Mouse (Mus musculus): ENCODE measurements around the gene Ndufb2.

The Ndufb2 gene

DNA sequence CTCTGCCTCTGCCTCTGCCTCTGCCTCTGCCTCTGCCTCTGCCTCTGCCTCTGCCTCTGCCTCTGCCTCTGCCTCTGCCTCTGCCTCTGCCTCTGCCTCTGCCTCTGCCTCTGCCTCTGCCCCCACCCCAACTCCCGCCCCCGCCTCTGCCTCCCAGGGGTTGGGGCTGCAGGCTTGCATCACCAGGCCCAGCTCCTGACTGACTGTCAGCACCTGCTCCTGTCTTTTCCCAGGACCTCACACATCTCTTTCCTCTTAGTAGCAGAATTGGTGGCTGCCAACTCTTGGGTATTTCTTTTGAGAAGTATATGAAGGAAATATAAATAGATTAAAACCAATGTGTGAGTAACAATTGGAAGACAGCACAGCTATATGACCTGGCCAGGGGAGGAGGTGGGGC is 11.8 kb upstream of the Ndufb2 start:
- no peak for DNase-seq

DNA sequence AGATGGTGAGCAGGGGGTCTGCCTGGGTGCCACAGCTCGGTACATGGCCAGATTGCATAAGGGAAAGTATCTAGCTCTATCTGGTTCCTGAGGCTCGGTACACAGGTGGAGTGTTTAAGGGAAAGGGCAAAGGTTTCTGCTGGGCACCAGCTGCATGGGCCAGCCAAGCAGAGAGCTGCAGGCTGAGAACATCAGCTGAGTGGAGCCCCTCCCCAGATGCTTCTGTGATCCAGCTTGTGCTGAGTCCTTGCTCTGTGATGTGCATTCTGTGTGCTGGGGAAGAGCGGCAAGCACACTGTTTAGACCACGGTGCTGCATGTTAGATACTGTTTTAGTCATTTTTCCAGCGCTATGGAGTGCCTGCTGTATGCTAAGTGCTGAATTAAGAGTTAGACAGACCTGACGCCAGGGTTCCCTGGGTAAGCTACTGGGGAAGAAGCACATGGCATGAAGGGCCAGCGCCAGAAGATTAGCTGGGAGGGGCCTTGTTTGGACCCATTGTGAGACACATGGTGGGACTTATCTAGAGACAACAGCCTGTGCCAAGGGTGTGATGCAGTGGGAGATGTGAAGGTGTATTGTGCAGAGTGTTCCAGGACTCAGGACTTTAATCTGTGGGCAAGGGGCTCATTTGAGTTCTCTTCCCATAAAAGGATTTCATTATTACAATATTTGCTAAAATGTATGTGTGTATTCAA is 11.1 kb upstream of the Ndufb2 start:
- DNase-seq, result no peak

DNA sequence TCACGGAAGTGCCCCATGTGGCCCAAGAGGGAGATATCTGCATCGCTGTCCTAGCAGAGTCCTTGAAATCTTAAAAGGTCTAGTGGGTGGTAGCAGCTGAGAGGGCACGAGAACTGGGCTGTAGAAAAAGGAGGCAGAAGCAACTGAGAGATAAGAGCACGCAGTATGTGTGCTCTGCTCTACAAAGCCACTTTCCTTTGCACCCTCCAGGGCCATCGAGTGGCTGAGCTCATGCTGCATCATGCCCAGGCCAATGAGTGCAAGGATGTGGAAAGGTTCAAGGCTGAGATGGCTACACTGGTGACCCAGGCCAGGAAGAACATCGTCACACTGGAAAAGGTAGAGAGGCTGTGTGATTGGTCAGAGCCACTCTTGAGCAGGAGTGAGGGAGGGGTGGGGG is 6.9 kb upstream of the Ndufb2 start, which contains the start of gene Gm42420:
Gene Gm42420, plus strand, starts transcription at position 237 of the 400 bp plus-strand sequence.
- no peak for DNase-seq

DNA sequence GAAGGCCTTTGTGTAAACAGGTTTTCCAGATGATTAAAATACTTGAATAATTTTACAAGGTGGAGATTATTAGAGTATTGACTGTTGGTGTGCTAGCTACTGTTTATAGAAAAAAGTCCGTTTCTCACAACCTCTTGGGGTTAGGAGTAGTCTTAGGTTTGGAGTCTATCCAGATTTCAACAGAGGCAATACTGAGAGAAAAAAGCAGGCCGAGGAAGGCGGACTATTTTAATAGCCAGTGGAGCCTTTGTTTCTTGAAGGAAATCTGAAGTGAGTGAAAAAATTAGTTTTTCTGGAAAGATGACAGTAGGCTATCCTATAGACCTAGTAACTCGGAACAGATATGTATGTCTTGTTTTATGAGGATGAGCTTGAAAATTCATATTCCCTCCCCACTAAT is 893 bp upstream of the Ndufb2 start:
- DNase-seq, result no peak

DNA sequence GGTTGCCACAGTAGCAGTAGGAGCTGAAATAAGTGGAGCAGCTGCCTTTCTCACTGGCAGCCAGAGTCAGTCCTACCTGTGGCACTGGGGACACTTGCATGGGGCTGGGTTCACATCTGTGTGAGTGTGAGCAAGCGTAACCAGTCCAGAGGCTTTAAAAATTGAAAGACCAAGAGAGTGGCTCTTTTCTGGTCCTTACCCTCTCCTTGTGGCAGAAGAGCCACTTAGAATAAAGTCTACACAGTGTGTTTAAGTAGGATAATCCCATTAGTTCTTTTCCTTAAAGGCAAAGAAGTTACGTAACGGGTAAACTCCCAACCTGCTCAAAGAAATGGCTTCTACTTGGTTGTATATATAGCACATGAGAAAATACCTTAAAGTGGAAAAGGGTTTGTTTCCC is 8.5 kb downstream of the Ndufb2 start:
- no peak for DNase-seq

DNA sequence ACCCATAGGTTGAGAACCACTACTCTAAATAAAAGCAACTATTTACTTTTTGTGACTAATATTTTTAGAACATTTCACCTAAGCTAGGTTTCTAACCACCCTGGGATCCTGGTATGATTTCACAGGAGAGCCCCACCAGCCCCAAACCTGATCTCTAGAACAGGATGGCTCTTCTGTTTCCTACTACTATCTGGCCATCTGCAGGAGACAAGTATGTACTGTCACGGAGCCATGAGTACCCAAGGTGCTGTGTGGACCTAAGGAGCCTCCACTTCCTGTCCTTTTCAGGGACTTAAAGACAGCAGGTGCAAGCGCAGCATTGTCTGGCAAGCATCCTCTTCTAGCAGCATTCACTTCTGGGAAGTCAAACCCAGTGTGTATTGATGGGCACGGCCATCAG is 9.5 kb downstream of the Ndufb2 start:
- DNase-seq, result no peak

DNA sequence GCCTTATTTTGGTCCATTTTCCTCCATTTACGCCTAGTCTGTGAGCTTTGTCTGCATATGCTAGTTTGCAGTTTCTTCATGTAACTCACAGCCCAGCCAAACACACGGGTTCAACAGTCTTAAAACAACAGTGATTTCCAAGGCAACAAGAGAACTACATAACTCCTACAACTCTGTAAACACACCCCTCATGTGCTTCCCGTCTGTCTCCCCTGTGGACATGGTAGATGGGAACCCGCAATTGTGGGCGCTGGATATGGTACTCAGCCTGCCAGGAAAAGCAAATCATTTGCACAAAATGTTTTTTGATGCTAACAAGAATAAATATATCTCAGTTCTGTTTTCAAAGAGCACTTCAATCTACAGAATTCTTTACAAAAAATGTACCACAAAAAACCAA is 12.2 kb downstream of the Ndufb2 start:
- no peak for DNase-seq

DNA sequence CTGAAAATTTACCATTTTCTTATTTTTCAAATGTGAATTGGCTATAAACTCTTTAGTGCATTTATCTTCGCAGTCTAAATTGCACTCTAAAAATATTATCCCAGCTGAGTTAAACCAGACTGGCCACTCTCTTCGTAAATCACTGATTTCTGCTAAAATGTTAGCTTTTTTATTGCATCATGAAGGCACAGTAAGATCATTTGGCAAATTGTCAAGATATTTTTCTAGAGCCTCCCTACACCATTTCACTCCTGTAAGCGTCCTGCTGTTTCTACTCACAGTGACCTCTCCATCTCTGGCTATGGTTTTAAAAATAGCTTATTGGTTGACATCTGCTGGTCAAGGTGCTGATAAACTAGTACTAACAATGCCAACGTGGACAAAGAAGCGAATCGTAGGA is 13.7 kb downstream of the Ndufb2 start:
- no peak for DNase-seq

DNA sequence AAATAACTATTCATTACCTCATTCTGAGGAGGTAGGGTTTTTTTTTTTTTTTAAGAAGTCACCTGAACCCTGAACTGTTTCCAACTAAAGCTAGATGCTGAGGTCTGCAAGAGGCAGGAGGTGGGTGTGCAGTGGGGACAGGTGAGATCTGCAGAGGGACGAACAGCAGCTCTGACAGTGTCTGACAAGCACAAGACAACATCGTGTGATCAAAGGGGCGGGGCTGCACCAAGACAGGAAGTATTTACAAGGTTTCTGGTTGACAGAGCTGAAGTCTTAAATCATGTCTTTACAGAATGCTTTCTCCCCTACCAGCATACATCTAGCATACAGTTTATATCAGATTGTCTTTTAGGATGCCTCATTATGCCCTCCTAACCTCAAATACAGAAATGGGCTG is 14.5 kb downstream of the Ndufb2 start:
- DNase-seq, result no peak

DNA sequence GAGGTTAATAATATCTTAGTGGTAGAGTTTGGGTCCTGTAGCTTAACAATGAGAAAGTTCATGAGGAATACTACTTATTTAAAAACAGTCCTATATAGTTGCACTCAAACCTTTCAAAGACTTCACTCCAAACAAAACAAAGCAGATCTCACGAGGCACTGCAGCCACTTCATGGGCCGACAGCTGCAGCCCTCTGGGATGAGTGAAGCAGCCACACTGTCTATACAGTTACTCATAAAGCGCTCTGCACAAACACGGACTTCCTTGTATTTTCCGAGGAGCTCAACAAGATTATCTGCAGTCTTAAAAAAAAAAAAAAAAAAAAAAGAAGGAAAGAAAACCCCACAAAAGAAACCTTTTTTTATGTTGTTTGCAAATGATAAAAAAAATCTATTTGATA is 15.0 kb downstream of the Ndufb2 start:
- no peak for DNase-seq

DNA sequence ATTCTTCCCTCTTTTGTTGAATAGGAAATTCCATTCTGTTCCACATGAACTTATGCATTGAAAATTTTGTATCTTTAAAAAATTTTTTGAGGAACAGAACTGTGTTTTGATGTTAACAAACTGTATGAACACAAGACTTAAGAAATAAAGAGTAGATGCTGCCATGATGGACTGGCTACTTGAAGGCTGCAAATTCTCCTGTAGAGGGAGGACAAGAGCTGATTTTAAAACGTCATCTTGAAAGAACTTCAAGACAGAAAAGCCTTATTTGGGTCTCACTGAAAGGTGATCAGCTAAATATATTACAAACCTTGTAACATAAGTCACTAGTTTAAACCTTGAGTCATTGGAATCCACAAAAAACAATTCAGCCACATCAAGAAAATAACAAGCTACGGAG is 17.8 kb downstream of the Ndufb2 start:
- no peak for DNase-seq

DNA sequence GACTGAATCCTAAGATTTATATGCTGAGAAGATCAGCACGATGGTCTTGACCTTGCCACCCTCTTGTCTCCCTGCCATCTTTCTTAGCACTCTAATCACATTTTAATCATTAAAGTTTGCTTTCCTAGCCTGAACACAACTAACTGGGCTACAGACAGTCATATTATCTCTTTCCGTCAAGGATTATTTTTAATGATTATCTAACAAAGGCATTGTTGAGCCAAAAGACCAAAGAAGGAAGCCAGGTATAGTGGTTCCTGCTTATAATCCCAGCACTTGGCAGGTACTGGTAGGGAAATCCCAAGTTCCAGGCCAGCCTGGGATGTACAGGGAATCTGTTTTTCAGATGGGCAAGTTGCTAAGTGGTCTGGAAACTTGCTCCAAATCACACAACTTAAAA is 18.9 kb downstream of the Ndufb2 start:
- DNase-seq, result no peak

All from kidney, adult 18-20 months (tissue).